Mouse (Mus musculus): Measurements from ENCODE around the gene Col25a1. TPM values are rescaled to one million over a fixed set of nuclear protein-coding genes. Genes with fewer than 3 reads are reported as not detected.

Gene Col25a1
- polyA plus RNA-seq, 1 experiment from 2014 or later, result 4.7 TPM

DNA sequence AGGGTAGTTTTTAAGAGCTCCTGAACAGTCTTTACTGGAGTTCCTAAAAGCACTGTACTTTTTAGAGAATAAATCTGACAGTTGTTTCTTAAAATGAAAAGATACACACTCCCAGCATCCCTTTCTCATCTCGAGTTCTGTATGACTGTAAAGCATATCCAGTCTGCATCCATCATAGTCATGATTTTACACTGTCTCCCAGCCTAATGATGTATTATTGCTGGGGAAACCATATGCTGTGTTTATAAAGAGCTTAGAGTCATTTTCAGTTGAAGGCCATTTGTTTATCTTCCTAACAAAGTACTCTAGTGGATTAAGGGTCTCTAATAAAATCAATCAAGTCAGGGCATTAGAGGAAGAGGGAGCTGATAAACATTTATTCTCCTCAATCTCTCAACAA is 425.0 kb downstream of the Col25a1 start:
- Histone ChIP-seq H3K9me3 (ENCODE audit: control insufficient read depth, low read length) (no peaks in the 10 kb centered on the region), H3K4me1 (replicated peaks; ENCODE audit: control insufficient read depth, insufficient read depth, low read length) (peaks cover 8% of the 10 kb centered on the region; the same call in 1 of the 2 replicates), H3K27ac (ENCODE audit: low read depth) (no peak overlapping the region), H3K4me2 (ENCODE audit: low read length) (no peak overlapping the region), H3K9ac (ENCODE audit: low read length) (no peak overlapping the region), H3K27me3 (replicated peaks; ENCODE audit: control insufficient read depth, insufficient read depth, low read length) (peaks cover 10% of the 10 kb centered on the region), H3K4me3 (ENCODE audit: low read depth, low read length) (no peak overlapping the region), H3K36me3 (ENCODE audit: control insufficient read depth, insufficient read depth, low read length) (no peaks in the 10 kb centered on the region)
- whole genome bisulfite sequencing, result 6% methylated on average over 1 of the region's 1 CpGs
- ATAC-seq (replicated peaks; ENCODE audit: low FRiP score, low TSS enrichment, low read depth) (no peak), DNase-seq (ENCODE audit: low spot score) (no peak)

DNA sequence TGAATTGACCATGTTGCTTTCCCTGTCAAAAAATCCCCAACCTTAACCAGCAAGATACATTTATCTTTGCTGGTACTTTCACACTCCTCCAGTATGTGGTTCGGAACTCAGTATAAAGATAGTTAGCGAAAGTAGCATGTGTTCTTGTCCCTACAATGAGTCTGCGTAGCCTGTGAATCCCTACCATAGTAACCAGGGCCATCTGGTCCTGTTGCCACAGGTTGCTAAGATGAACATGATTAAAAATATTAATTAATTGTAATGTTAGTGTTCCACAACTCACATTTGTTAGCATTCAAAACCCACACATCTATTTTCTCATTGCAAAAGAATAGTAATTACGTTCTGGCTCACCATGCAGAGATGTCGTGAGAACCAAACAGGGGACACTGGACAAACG is 434.3 kb downstream of the Col25a1 start:
- no peaks in the 10 kb centered on the region for H3K4me1 ChIP-seq (replicated peaks; ENCODE audit: control insufficient read depth, insufficient read depth, low read length)
- DNase-seq (ENCODE audit: low spot score), result no peak
- H3K9me3 ChIP-seq (ENCODE audit: control insufficient read depth, low read length), result no peaks in the 10 kb centered on the region
- ATAC-seq (replicated peaks; ENCODE audit: low FRiP score, low TSS enrichment, low read depth), result no peak
- H3K9ac ChIP-seq (ENCODE audit: low read length), result no peak overlapping the region
- WGBS, result 95% methylated on average over 6 of the region's 6 CpGs
- no peak overlapping the region for H3K4me3 ChIP-seq (ENCODE audit: low read depth, low read length)
- H3K4me2 ChIP-seq (ENCODE audit: low read length), result no peak overlapping the region
- H3K27me3 ChIP-seq (replicated peaks; ENCODE audit: control insufficient read depth, insufficient read depth, low read length), result peaks cover 4% of the 10 kb centered on the region; the same call in 1 of the 2 replicates
- no peaks in the 10 kb centered on the region for H3K36me3 ChIP-seq (ENCODE audit: control insufficient read depth, insufficient read depth, low read length)
- H3K27ac ChIP-seq (ENCODE audit: low read depth), result no peak overlapping the region

DNA sequence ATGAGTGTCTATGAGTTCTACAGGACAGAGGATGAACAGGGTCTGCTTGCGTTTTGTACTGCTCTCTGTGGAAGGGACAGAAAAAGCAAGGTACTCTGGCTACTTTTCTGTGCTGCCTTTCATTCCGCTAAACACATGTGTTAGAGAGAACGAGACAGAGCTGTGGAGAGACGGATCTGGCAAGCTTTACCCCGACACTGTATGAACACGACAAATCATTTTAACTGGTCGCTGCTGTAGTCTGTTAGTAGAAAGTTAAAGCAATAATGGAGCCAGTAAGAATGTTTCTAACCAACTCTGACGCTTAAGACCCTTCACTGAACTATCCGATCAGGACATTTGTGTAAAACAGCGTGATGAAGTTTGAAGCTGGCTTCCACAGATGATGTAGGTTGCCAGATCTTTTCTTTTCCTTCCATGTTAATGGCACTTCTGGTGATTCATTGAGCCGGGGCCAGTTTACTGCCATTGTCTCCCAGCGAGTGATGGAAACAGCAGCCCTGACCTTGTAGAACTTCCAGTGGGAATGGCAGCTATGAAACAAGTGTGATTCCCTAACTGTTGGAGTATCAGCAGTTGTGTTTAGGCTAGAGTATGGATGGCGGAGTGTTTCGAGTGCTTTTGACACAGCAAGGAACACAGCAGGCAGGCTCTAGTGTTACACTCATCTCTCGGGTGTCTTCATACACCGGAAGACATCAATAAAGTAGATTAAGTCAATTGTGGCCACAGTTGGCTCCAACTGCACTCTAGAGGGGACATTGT is 437.2 kb downstream of the Col25a1 start:
- 57% methylated on average over 16 of the region's 16 CpGs for WGBS
- Histone ChIP-seq H3K36me3 (ENCODE audit: control insufficient read depth, insufficient read depth, low read length) (no peaks in the 10 kb centered on the region), H3K27ac (ENCODE audit: low read depth) (no peak overlapping the region), H3K9ac (ENCODE audit: low read length) (no peak overlapping the region), H3K4me2 (ENCODE audit: low read length) (no peak overlapping the region), H3K4me1 (replicated peaks; ENCODE audit: control insufficient read depth, insufficient read depth, low read length) (no peaks in the 10 kb centered on the region), H3K4me3 (ENCODE audit: low read depth, low read length) (no peak overlapping the region), H3K27me3 (replicated peaks; ENCODE audit: control insufficient read depth, insufficient read depth, low read length) (no peaks in the 10 kb centered on the region), H3K9me3 (ENCODE audit: control insufficient read depth, low read length) (no peaks in the 10 kb centered on the region)
- DNase-seq (ENCODE audit: low spot score) (no peak), ATAC-seq (replicated peaks; ENCODE audit: low FRiP score, low TSS enrichment, low read depth) (no peak)

DNA sequence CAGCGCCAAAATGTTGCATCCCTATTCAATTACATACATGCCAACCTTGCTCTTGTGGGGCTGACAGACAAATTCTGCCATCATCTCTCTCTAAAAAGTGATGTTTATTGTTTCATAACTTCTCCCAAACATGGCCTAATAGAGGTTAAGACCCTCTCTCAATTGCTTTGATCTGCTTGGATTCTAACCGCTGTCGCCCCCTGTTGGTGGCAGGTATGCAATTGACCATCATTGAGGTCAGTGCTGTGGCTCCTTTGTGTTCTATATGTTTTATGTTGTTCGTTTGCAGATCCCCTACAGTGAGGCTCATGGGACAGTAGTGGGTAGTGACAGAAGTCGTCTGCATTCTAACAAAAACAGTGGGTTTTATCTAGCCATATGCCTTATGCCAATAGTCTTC is 441.9 kb downstream of the Col25a1 start:
- ATAC-seq (replicated peaks; ENCODE audit: low FRiP score, low TSS enrichment, low read depth) (no peak), DNase-seq (ENCODE audit: low spot score) (no peak)
- Histone ChIP-seq H3K4me1 (replicated peaks; ENCODE audit: control insufficient read depth, insufficient read depth, low read length) (no peaks in the 10 kb centered on the region), H3K9ac (ENCODE audit: low read length) (no peak overlapping the region), H3K4me3 (ENCODE audit: low read depth, low read length) (no peak overlapping the region), H3K27me3 (replicated peaks; ENCODE audit: control insufficient read depth, insufficient read depth, low read length) (no peaks in the 10 kb centered on the region), H3K9me3 (ENCODE audit: control insufficient read depth, low read length) (no peaks in the 10 kb centered on the region), H3K27ac (ENCODE audit: low read depth) (no peak overlapping the region), H3K36me3 (ENCODE audit: control insufficient read depth, insufficient read depth, low read length) (no peaks in the 10 kb centered on the region), H3K4me2 (ENCODE audit: low read length) (no peak overlapping the region)
- WGBS, result 75% methylated on average over 5 of the region's 5 CpGs

DNA sequence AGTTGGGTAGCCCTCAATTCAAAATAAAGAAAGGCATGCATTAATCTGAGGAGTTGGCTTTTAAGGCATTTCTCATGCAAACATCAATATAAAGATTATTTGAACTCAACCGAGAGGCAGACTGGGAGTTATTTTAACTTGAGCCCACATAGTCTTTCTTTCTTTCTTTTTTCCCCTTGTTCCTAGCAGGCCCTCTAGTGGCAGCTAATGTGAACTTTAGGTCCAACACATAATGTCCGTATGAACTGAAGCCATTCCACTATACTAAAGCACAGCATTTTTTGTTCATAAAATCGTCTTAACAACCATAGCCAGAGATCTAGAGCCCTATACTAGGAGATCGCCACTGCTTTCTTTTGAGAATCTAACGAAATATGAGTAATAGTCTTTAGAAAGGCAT is 443.4 kb downstream of the Col25a1 start:
- Histone ChIP-seq H3K9ac (ENCODE audit: low read length) (no peak overlapping the region), H3K4me2 (ENCODE audit: low read length) (no peak overlapping the region), H3K36me3 (ENCODE audit: control insufficient read depth, insufficient read depth, low read length) (no peaks in the 10 kb centered on the region), H3K27ac (ENCODE audit: low read depth) (no peak overlapping the region), H3K4me3 (ENCODE audit: low read depth, low read length) (no peak overlapping the region), H3K4me1 (replicated peaks; ENCODE audit: control insufficient read depth, insufficient read depth, low read length) (no peaks in the 10 kb centered on the region), H3K27me3 (replicated peaks; ENCODE audit: control insufficient read depth, insufficient read depth, low read length) (no peaks in the 10 kb centered on the region), H3K9me3 (ENCODE audit: control insufficient read depth, low read length) (no peaks in the 10 kb centered on the region)
- no peak for DNase-seq (ENCODE audit: low spot score)
- ATAC-seq (replicated peaks; ENCODE audit: low FRiP score, low TSS enrichment, low read depth), result no peak
- WGBS, result 19% methylated on average over 5 of the region's 5 CpGs

DNA sequence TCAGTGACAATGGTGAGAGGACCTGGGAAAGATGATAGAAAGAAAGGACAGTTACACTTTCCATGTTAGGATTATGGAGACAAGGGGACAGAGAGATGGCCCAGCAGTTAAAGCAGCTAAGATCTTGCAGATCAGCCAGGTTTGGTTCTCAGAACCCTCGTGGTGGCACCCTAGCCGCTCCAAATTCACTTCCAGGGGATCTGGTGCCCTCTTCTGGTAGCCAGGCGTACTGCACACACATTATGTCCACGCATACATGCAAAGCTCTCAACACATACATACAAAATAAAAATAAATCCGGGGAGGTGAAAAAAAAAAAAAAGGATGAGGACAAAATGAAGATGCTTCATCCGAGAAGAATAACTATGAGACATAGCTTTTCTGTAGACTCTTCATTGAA is 445.4 kb downstream of the Col25a1 start:
- no peak overlapping the region for H3K4me3 ChIP-seq (ENCODE audit: low read depth, low read length)
- peaks cover 5% of the 10 kb centered on the region; the same call in 1 of the 2 replicates for H3K4me1 ChIP-seq (replicated peaks; ENCODE audit: control insufficient read depth, insufficient read depth, low read length)
- WGBS, result 70% methylated on average over 6 of the region's 6 CpGs
- ATAC-seq (replicated peaks; ENCODE audit: low FRiP score, low TSS enrichment, low read depth), result no peak
- no peak for DNase-seq (ENCODE audit: low spot score)
- no peaks in the 10 kb centered on the region for H3K9me3 ChIP-seq (ENCODE audit: control insufficient read depth, low read length)
- no peak overlapping the region for H3K4me2 ChIP-seq (ENCODE audit: low read length)
- H3K36me3 ChIP-seq (ENCODE audit: control insufficient read depth, insufficient read depth, low read length), result no peaks in the 10 kb centered on the region
- no peak overlapping the region for H3K27ac ChIP-seq (ENCODE audit: low read depth)
- H3K27me3 ChIP-seq (replicated peaks; ENCODE audit: control insufficient read depth, insufficient read depth, low read length), result no peaks in the 10 kb centered on the region
- H3K9ac ChIP-seq (ENCODE audit: low read length), result no peak overlapping the region

DNA sequence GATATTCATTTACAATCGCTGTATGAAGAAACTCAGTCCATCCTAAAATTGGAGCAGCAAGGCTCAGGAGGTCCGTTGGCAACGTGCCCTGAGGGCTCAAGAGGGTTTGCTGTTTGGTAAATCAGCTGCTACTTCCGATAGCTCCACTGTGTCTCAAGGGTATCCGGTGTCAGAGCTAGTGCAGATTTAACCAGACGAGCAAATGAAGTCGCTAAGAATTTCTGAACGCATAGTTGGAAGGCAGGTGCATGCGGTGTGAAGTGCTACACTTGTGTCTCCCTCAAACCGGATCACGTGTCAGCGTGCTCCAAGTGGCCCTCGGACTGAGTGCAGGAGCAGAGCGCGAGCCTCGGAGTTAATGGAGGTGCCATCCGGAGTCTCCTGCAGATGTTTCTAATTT is 448.2 kb downstream of the Col25a1 start:
- DNase-seq (ENCODE audit: low spot score), result no peak
- peaks cover 5% of the 10 kb centered on the region; the same call in 1 of the 2 replicates for H3K4me1 ChIP-seq (replicated peaks; ENCODE audit: control insufficient read depth, insufficient read depth, low read length)
- 75% methylated on average over 17 of the region's 17 CpGs for WGBS

DNA sequence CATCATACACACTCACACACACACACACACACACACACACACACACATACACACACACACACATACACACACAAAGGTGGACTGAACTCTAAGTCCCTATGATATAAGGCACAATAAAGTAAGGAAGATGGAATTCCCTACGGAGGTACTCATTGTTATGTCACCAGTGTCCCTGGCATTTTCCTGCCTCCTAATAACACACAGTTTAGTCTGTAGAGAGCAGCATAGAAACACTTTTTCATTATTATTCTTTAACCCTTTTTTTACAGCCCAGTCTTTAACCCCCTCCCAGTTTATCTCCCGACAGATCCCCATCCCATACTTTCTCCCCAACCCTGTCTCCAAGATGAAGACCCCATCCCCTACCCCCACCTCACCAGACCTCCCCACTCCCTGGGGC is 450.3 kb downstream of the Col25a1 start:
- no peaks in the 10 kb centered on the region for H3K9me3 ChIP-seq (ENCODE audit: control insufficient read depth, low read length)
- H3K27me3 ChIP-seq (replicated peaks; ENCODE audit: control insufficient read depth, insufficient read depth, low read length), result no peaks in the 10 kb centered on the region
- 88% methylated on average over 2 of the region's 2 CpGs for WGBS
- H3K4me3 ChIP-seq (ENCODE audit: low read depth, low read length), result no peak overlapping the region
- no peaks in the 10 kb centered on the region for H3K36me3 ChIP-seq (ENCODE audit: control insufficient read depth, insufficient read depth, low read length)
- no peak overlapping the region for H3K9ac ChIP-seq (ENCODE audit: low read length)
- DNase-seq (ENCODE audit: low spot score), result no peak
- ATAC-seq (replicated peaks; ENCODE audit: low FRiP score, low TSS enrichment, low read depth), result no peak
- no peak overlapping the region for H3K4me2 ChIP-seq (ENCODE audit: low read length)
- peaks cover 5% of the 10 kb centered on the region; the same call in 1 of the 2 replicates for H3K4me1 ChIP-seq (replicated peaks; ENCODE audit: control insufficient read depth, insufficient read depth, low read length)
- H3K27ac ChIP-seq (ENCODE audit: low read depth), result no peak overlapping the region

More for the DNA sequence above, 448.2 kb downstream of the Col25a1 start:
- Histone ChIP-seq H3K27me3 (replicated peaks; ENCODE audit: control insufficient read depth, insufficient read depth, low read length) (no peaks in the 10 kb centered on the region), H3K27ac (ENCODE audit: low read depth) (no peak overlapping the region), H3K36me3 (ENCODE audit: control insufficient read depth, insufficient read depth, low read length) (no peaks in the 10 kb centered on the region), H3K4me2 (ENCODE audit: low read length) (no peak overlapping the region), H3K4me3 (ENCODE audit: low read depth, low read length) (no peak overlapping the region), H3K9me3 (ENCODE audit: control insufficient read depth, low read length) (no peaks in the 10 kb centered on the region), H3K9ac (ENCODE audit: low read length) (no peak overlapping the region)
- ATAC-seq (replicated peaks; ENCODE audit: low FRiP score, low TSS enrichment, low read depth), result no peak
